Mouse (Mus musculus): ENCODE measurements around the gene Mdga1.

GRCm38 (mm10) chr17:29895566-29895965, 74.3 kb downstream of the Mdga1 start:
- TF ChIP-seq POLR2A (IDR thresholded peaks at IDR 0.05; ENCODE audit: insufficient read length, low read depth) = no peak
- TF ChIP-seq E2F4 (IDR thresholded peaks at IDR 0.05; ENCODE audit: insufficient read depth) = no peak
- no peak for TF ChIP-seq SRF (IDR thresholded peaks at IDR 0.05; ENCODE audit: control insufficient read depth, insufficient read length, low read depth)
- TF ChIP-seq USF1 (IDR thresholded peaks at IDR 0.05; ENCODE audit: low read depth) = no peak
- no peak for TF ChIP-seq TCF12 (IDR thresholded peaks at IDR 0.05; ENCODE audit: insufficient read depth, poor library complexity, severe bottlenecking)
- no peak for TF ChIP-seq POLR2AphosphoS2 (IDR thresholded peaks at IDR 0.05; ENCODE audit: insufficient read length, low read depth)
- no peak for TF ChIP-seq MYOD1 (IDR thresholded peaks at IDR 0.05; ENCODE audit: control insufficient read depth in 1 of 3, insufficient read length in 2 of 3, low read depth in 2 of 3)
- no peak for TF ChIP-seq MYOG (IDR thresholded peaks at IDR 0.05; ENCODE audit: control insufficient read depth in 1 of 3, insufficient read depth in 1 of 3, insufficient read length in 2 of 3, low read depth in 2 of 3)
- TF ChIP-seq CEBPB (IDR thresholded peaks at IDR 0.05; ENCODE audit: insufficient read depth, poor library complexity, severe bottlenecking) = no peak
